Mouse (Mus musculus) stomach, embryonic 15.5 days (tissue): ENCODE measurements around the gene Dolk. TPM values are rescaled to one million over a fixed set of nuclear protein-coding genes. Genes with fewer than 3 reads are reported as not detected.

ENCODE experiments used
- ATAC-seq: fragments of 200-750 bp; cut with Nextera tagmentation; 2 replicates; pipeline ENCODE4 v1.8.0; 2017; ENCODE audit warnings: low read depth, moderate number of reproducible peaks, moderate TSS enrichment; ENCODE audit not compliant: insufficient read depth, low FRiP score
- H3K27ac ChIP-seq: fragments of 300-500 bp; sonication (generic); 2 replicates; pipeline ENCODE4 v1.5.1; 2015; ENCODE audit warnings: mild to moderate bottlenecking, inconsistent platforms
- H3K27me3 ChIP-seq: fragments of 300-500 bp; sonication (generic); replicated peaks from 2 replicates; pipeline ENCODE4 v1.6.1; 2015; ENCODE audit warnings: inconsistent platforms
- H3K36me3 ChIP-seq: fragments of 300-500 bp; sonication (generic); 2 replicates; pipeline ENCODE4 v1.6.1; 2015; ENCODE audit warnings: inconsistent platforms
- H3K4me1 ChIP-seq: fragments of 300-500 bp; sonication (generic); 2 replicates; pipeline ENCODE4 v1.6.1; 2015; ENCODE audit warnings: inconsistent platforms
- H3K4me2 ChIP-seq: fragments of 300-500 bp; sonication (generic); 2 replicates; pipeline ENCODE4 v1.6.1; 2015; ENCODE audit warnings: mild to moderate bottlenecking, inconsistent platforms
- H3K4me3 ChIP-seq: fragments of 300-500 bp; sonication (generic); replicated peaks from 2 replicates; pipeline ENCODE4 v1.5.1; 2015; ENCODE audit warnings: inconsistent platforms
- H3K9ac ChIP-seq: fragments of 300-500 bp; sonication (generic); 2 replicates; pipeline ENCODE4 v1.6.1; 2015; ENCODE audit warnings: inconsistent platforms
- H3K9me3 ChIP-seq: fragments of 300-500 bp; sonication (generic); 2 replicates; pipeline ENCODE4 v1.6.1; 2016; ENCODE audit warnings: inconsistent platforms
- WGBS: fragments of 180-500 bp; shearing (Covaris S2); methylation state at CpG from one replicate; pipeline ENCODE4 v1.1.7; 2015; 5-methylcytosine and 5-hydroxymethylcytosine counted together
- polyA plus RNA-seq: library from polyadenylated mRNA; unstranded; fragments of >200 nt; fragmentation: Nextera tagmentation; extraction: Ambion mirVana; gene quantifications from 2 replicates; pipeline ENCODE4 v1.2.1, GENCODE M21; 2015

Gene Dolk
- polyA plus RNA-seq, 1 experiment from 2014 or later, result 33.3 TPM

GRCm38 (mm10) chr2:30266392-30266941, 19.7 kb downstream of the Dolk start:
- peak; percentile 77 for ATAC-seq
- Histone ChIP-seq H3K36me3 (peaks cover 7% of the 10 kb centered on the region; the same call in 1 of the 2 replicates), H3K4me2 (peak overlapping the region; percentile 43), H3K27me3 (no peaks in the 10 kb centered on the region), H3K4me3 (peak overlapping the region; percentile 13), H3K9ac (no peak overlapping the region), H3K4me1 (peaks cover 41% of the 10 kb centered on the region), H3K27ac (peak overlapping the region; percentile 87), H3K9me3 (no peaks in the 10 kb centered on the region)
- WGBS, result 8% methylated on average over 3 of the region's 4 CpGs

GRCm38 (mm10) chr2:30265767-30266253, 20.3 kb downstream of the Dolk start, which contains the start of gene Phyhd1:
Gene Phyhd1 (plus strand): TSS chr2:30266203.
- Histone ChIP-seq H3K27ac (peak within 1 kb of the TSS; percentile 87), H3K4me2 (peak within 1 kb of the TSS; percentile 43), H3K9ac (no peak within 1 kb of the TSS), H3K4me1 (peaks cover 41% of the 10 kb centered on the region), H3K4me3 (peak within 1 kb of the TSS; percentile 13), H3K27me3 (no peaks in the 10 kb centered on the region), H3K9me3 (no peaks in the 10 kb centered on the region), H3K36me3 (peaks cover 7% of the 10 kb centered on the region; the same call in 1 of the 2 replicates)
- no peak for ATAC-seq
- WGBS, result 43% methylated on average over 5 of the region's 5 CpGs

GRCm38 (mm10) chr2:30264671-30265519, 21.2 kb downstream of the Dolk start:
- peak overlapping the region; percentile 87 for H3K27ac ChIP-seq
- H3K4me2 ChIP-seq, result no peak overlapping the region
- H3K4me1 ChIP-seq, result peaks cover 39% of the 10 kb centered on the region
- no peaks in the 10 kb centered on the region for H3K27me3 ChIP-seq
- H3K36me3 ChIP-seq, result peaks cover 7% of the 10 kb centered on the region; the same call in 1 of the 2 replicates
- WGBS, result 53% methylated on average over 7 of the region's 7 CpGs
- no peak for ATAC-seq
- no peak overlapping the region for H3K9ac ChIP-seq
- no peak overlapping the region for H3K4me3 ChIP-seq
- no peaks in the 10 kb centered on the region for H3K9me3 ChIP-seq

GRCm38 (mm10) chr2:30263811-30264210, 22.3 kb downstream of the Dolk start:
- H3K27me3 ChIP-seq, result no peaks in the 10 kb centered on the region
- H3K9ac ChIP-seq, result no peak overlapping the region
- ATAC-seq, result no peak
- peaks cover 7% of the 10 kb centered on the region; the same call in 1 of the 2 replicates for H3K36me3 ChIP-seq
- no peak overlapping the region for H3K4me2 ChIP-seq
- H3K4me3 ChIP-seq, result no peak overlapping the region
- 81% methylated on average over 6 of the region's 6 CpGs for WGBS
- no peaks in the 10 kb centered on the region for H3K9me3 ChIP-seq
- no peak overlapping the region for H3K27ac ChIP-seq
- H3K4me1 ChIP-seq, result peaks cover 40% of the 10 kb centered on the region

GRCm38 (mm10) chr2:30262840-30263441, 23.2 kb downstream of the Dolk start:
- no peak for ATAC-seq
- WGBS, result 49% methylated on average over 4 of the region's 4 CpGs
- no peak overlapping the region for H3K4me3 ChIP-seq
- no peak overlapping the region for H3K9ac ChIP-seq
- no peaks in the 10 kb centered on the region for H3K9me3 ChIP-seq
- no peaks in the 10 kb centered on the region for H3K27me3 ChIP-seq
- H3K36me3 ChIP-seq, result peaks cover 7% of the 10 kb centered on the region; the same call in 1 of the 2 replicates
- no peak overlapping the region for H3K27ac ChIP-seq
- H3K4me2 ChIP-seq, result no peak overlapping the region
- peaks cover 40% of the 10 kb centered on the region for H3K4me1 ChIP-seq

- ATAC-seq, result no peak
- peaks cover 14% of the 10 kb centered on the region for H3K36me3 ChIP-seq
- 88% methylated on average over 18 of the region's 18 CpGs for WGBS
Measured at GRCm38 (mm10) chr2:30261921-30262839, 24.0 kb downstream of the Dolk start.

GRCm38 (mm10) chr2:30261064-30261736, 24.9 kb downstream of the Dolk start:
- ATAC-seq, result no peak
- peaks cover 24% of the 10 kb centered on the region for H3K36me3 ChIP-seq

More at GRCm38 (mm10) chr2:30261921-30262839, 24.0 kb downstream of the Dolk start:
- Histone ChIP-seq H3K4me1 (peaks cover 40% of the 10 kb centered on the region), H3K4me2 (no peak overlapping the region), H3K27me3 (no peaks in the 10 kb centered on the region), H3K27ac (no peak overlapping the region), H3K4me3 (no peak overlapping the region), H3K9ac (no peak overlapping the region), H3K9me3 (no peaks in the 10 kb centered on the region)

GRCm38 (mm10) chr2:30259131-30260064, 26.7 kb downstream of the Dolk start:
- Histone ChIP-seq H3K9ac (no peak overlapping the region), H3K9me3 (no peaks in the 10 kb centered on the region), H3K4me1 (peaks cover 13% of the 10 kb centered on the region), H3K27ac (no peak overlapping the region), H3K4me2 (no peak overlapping the region), H3K4me3 (no peak overlapping the region), H3K36me3 (peaks cover 38% of the 10 kb centered on the region), H3K27me3 (no peaks in the 10 kb centered on the region)
- ATAC-seq, result no peak
- WGBS, result 82% methylated on average over 15 of the region's 15 CpGs

More at GRCm38 (mm10) chr2:30261064-30261736, 24.9 kb downstream of the Dolk start:
- Histone ChIP-seq H3K27me3 (no peaks in the 10 kb centered on the region), H3K4me3 (no peak overlapping the region), H3K27ac (no peak overlapping the region), H3K9me3 (no peaks in the 10 kb centered on the region), H3K4me1 (peaks cover 31% of the 10 kb centered on the region), H3K4me2 (no peak overlapping the region), H3K9ac (no peak overlapping the region)
- WGBS, result 84% methylated on average over 4 of the region's 4 CpGs

- no peak for ATAC-seq
- no peaks in the 10 kb centered on the region for H3K9me3 ChIP-seq
- no peaks in the 10 kb centered on the region for H3K27me3 ChIP-seq
- WGBS, result 75% methylated on average over 4 of the region's 4 CpGs
- 0 out of 2 replicates have a peak overlapping the region, but pooled peaks have one; percentile 2 for H3K27ac ChIP-seq
- H3K4me3 ChIP-seq, result no peak overlapping the region
- H3K4me2 ChIP-seq, result no peak overlapping the region
- peaks cover 38% of the 10 kb centered on the region for H3K36me3 ChIP-seq
- peaks cover 13% of the 10 kb centered on the region for H3K4me1 ChIP-seq
- no peak overlapping the region for H3K9ac ChIP-seq
Measured at GRCm38 (mm10) chr2:30258600-30258999, 27.5 kb downstream of the Dolk start.
